Mouse (Mus musculus) induced T-regulatory cell, adult 2 months (primary cell): ENCODE data around the gene BC051665.

Experiments
- DNase-seq: peaks from one replicate; pipeline ENCODE4 v3.0.0-alpha.2; 2012; ENCODE audit warnings: low read depth

Gene BC051665

DNA sequence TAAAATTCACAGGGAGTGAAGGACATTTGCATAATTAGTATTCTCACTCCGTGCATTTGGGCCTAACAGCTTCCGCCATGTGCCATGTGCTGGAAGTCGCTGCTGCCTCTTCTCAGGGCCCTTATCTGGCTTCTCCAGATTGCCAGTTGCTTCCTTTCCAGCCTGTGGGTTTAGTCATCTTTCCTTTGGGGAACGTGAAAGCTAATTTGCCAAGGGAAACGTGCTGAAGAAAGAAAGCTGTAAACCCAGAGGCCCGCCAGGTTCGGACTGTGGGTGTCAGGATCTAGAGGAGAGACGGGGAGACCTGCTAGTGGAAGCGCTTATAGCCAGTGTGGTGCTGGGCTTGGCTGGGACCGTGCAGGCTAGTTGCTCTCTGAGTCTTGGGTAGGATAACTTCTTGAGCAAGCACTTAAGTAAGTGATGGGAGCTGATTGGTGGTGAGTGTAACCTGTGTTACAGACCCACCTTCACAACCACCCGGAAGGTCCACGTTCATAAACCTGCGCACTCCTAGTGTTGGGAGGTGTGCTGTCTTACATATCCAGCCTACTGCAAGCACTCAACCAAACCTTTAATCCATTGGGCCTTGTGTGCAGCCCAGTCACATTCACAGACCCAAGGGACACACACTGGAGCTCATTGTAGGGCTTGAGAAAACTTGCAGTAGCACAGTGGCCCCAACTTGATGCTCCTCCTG lies 42.6 kb downstream of the BC051665 start:
- DNase-seq = no peak

DNA sequence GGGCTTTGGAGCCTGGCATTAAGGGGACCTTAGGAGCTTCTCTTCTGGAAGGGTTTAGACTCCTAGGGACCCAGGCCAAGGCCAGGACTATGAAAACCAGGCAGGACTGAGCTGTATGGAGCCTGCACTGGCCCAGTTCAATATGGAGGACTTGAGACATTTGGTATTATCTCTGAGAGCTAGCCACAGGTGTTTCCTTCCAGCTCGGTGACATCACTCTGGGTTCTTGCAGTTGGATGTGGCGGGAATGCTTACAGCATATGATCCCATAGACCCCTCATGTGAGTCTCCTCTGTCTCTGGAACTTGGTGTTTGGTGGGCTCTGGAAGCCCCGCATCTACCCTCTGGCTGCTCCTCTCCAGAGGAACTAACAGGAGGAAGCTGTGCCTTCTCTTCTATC lies 43.6 kb downstream of the BC051665 start:
- no peak for DNase-seq

DNA sequence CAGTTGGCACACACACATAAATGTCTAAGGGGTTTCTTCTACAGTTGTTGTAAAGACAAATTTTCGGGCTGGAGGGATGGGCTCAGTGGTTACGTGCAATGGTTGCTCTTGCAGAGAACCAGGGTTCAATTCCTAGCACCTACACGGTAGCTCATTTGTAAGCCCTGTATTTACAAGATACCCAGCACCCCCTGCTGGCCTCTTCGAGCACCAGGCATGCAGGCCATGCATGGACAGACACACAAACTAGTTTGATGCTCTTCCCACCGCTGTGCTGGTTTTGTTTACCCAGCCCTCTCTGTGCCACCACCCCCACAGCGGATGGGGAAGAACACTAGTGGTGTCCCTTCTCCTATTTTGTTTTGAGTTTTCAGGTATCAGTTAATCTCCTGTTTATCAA lies 45.9 kb downstream of the BC051665 start:
- peak; percentile 42 for DNase-seq

DNA sequence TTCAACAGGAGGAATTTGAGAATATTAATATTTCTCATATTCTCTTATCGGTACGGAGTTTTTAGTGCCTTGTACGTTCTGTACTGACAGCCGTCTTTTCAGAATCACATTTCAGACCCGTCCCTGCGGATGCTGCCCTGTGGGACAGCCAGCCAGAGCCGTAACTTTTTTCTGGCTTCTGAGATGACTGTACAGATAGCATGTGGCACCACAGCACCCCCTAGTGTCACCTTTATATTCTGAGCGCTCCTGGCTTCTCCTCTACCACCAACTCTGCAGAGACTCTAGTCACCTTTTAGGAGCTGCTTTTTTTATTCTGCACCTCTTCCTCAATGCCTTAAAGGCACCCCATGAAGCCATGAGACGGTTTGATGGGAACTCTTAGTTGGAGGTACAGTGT lies 47.7 kb downstream of the BC051665 start:
- peak; percentile 92 for DNase-seq

DNA sequence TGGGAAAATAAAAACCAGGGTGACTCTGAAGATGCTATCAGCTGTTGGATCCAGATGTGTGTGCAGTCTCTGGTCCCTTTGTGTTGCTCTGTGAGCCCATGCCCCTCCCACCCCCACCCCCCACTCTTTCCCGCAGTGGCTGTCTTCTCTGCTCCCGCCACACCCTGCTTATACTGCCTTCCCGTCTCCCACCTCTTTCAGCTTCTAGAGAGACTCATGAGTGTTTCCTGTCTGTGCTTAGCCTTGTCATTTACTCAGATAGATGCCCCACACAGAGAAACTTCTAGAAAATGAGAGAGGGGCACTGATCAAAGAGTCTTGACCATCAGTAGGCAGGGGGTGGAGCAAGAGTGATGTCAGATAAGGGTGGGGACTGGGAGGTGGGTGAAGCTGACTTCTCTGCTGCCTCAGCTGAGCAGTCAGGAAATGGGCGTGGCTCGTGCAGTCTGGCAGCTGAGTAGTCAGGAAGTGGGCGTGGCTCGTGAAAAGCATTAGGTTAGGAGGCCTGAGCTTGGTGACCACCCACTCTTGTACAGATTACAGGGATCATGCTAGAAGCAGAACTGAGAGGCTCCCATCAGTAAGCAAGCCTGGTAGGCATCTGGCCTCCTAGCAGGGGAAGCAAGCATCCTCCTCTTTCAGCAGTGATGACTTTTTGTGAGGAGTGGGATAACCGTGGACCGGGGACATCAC lies 48.4 kb downstream of the BC051665 start:
- DNase-seq = peak; percentile 94

DNA sequence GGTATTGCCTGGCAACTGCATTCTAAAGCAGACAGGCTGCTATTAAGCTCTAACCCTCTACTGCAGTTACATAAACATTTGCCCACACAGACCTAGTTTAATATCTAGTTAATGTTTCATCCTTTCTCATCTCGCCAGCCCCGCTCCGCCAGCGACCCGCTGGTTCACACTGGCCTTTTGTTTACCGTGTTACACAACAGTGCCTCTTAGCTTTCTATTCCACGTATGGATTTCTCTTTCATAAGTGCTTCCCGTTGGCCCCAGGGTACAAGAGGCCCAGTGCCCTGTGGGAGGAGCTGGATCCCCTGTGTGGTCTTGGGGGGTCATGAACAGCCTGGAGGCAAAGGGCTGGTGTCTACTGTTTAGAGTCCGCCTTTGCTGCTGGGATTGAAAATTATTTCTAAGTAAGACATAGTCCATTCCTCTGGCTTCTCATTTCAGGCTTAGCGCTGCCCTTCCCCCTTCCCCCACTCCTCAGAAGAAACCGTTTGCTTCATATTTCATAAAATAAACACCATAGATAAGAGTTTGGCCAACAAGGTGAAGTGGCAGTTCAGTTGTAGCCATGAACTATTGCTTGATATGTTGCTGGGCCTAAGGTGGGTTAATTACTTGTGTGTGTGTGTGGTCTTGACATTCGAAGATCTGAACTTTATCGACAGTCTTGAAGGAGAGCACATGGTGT lies 49.6 kb downstream of the BC051665 start:
- no peak for DNase-seq

DNA sequence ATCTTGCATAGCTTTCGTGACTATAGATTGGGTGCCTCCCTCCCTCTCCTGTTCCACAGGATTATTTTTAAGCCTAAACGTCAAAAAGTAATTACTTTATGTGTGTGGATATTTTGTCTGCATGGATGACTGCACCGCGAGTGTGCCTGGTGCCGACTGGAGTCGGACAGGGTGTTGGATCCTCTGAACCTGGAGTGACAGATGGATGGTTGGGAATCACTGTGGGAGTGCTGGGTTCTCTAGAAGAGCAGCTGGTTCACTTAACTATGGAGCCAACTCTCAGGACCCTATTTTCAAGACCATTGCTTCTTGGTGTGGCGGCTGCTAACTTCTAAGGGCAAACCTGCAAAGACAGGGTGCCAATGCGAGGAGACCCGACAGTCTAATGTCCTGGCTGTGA lies 50.9 kb downstream of the BC051665 start:
- no peak for DNase-seq
